21 mouse cellular contexts compared by ENCODE assay signal in genomic region chrX:152642627-152643026, GRCm38 (mm10).
A peak's percentile ranks its signal among the peaks of the same experiment; 100 is the strongest.
DNase-seq lines count a peak whose midpoint lies in the region; ATAC-seq lines count a peak whose summit lies in the region.
"Had no signal": no experiment of that assay in that cellular context is flagged by ENCODE, and none has a peak within 500 bp of the region (broad histone marks: within the 10 kb centered on the region; RNA-seq: fewer than 3 reads in every experiment).

No protein-coding gene starts in this region.

- H3K36me3 ChIP-seq in forebrain, embryonic 12.5 days (replicated peaks), result no peaks in the 10 kb centered on the region
- no peaks in the 10 kb centered on the region for H3K36me3 ChIP-seq in forebrain, embryonic 11.5 days (ENCODE audit: control insufficient read depth, insufficient read depth, low read length)
- no peaks in the 10 kb centered on the region for H3K36me3 ChIP-seq in neural tube, embryonic 12.5 days
- H3K36me3 ChIP-seq in midbrain, embryonic 14.5 days (ENCODE audit: control insufficient read depth, insufficient read depth, low read length), result no peaks in the 10 kb centered on the region
- H3K36me3 ChIP-seq: embryonic facial prominence, embryonic 13.5 days; limb, embryonic 12.5 days; liver, embryonic 12.5 days had no signal

- no peak for DNase-seq in forebrain, embryonic 11.5 days (ENCODE audit: low spot score)
- no peak for DNase-seq in neural tube, embryonic 10.5 days (ENCODE audit: extremely low spot score, low spot score)
- DNase-seq in midbrain, embryonic 14.5 days, result peak; percentile 21
- DNase-seq in lung, postnatal 4 days, result no peak
- no peak for DNase-seq in kidney, postnatal 25 days
- DNase-seq in adrenal gland, adult (ENCODE audit: inconsistent age in 2 of 2, low spot score in 1 of 2), result no peak
- DNase-seq: adrenal gland, adult 8-10 months; cerebellum, adult 9-11 months; heart, postnatal 10 days; kidney, adult 18-20 months; kidney, postnatal 10 days; layer of hippocampus, adult 9-11 months; lung, adult 2 months; spleen, adult 18-20 months; thymus, postnatal 36 days had no signal

- no peaks in the 10 kb centered on the region for H3K9me3 ChIP-seq in forebrain, embryonic 12.5 days
- no peaks in the 10 kb centered on the region for H3K9me3 ChIP-seq in forebrain, embryonic 11.5 days (ENCODE audit: control insufficient read depth, low read length)
- H3K9me3 ChIP-seq in neural tube, embryonic 12.5 days, result no peaks in the 10 kb centered on the region
- no peaks in the 10 kb centered on the region for H3K9me3 ChIP-seq in midbrain, embryonic 14.5 days (ENCODE audit: control insufficient read depth, low read length)
- H3K9me3 ChIP-seq: embryonic facial prominence, embryonic 13.5 days; limb, embryonic 12.5 days; liver, embryonic 12.5 days had no signal

- no peak overlapping the region for H3K27ac ChIP-seq in forebrain, embryonic 12.5 days
- no peak overlapping the region for H3K27ac ChIP-seq in forebrain, embryonic 11.5 days (ENCODE audit: low read depth, low read length)
- H3K27ac ChIP-seq in neural tube, embryonic 12.5 days, result no peak overlapping the region
- H3K27ac ChIP-seq in midbrain, embryonic 14.5 days (replicated peaks; ENCODE audit: low read depth, low read length), result no peak overlapping the region
- H3K27ac ChIP-seq: embryonic facial prominence, embryonic 13.5 days; limb, embryonic 12.5 days; liver, embryonic 12.5 days had no signal

- 74% methylated on average over 2 of the region's 2 CpGs for WGBS in forebrain, embryonic 12.5 days
- WGBS in forebrain, embryonic 11.5 days, result 76% methylated on average over 2 of the region's 2 CpGs
- 33% methylated on average over 2 of the region's 2 CpGs for WGBS in neural tube, embryonic 12.5 days
- WGBS in midbrain, embryonic 14.5 days, result 75% methylated on average over 2 of the region's 2 CpGs

- ATAC-seq in forebrain, embryonic 12.5 days (ENCODE audit: low FRiP score), result peak; percentile 20; the same call in 1 of the 2 replicates
- no peak for ATAC-seq in forebrain, embryonic 11.5 days (replicated peaks; ENCODE audit: low FRiP score)
- no peak for ATAC-seq in neural tube, embryonic 12.5 days (ENCODE audit: low FRiP score, low read depth)
- no peak; the same call in 1 of the 2 replicates for ATAC-seq in midbrain, embryonic 14.5 days (ENCODE audit: low FRiP score, low TSS enrichment)
- ATAC-seq: liver, embryonic 12.5 days had no signal

- H3K4me3 ChIP-seq in forebrain, embryonic 12.5 days (replicated peaks), result no peak overlapping the region
- H3K4me3 ChIP-seq in forebrain, embryonic 11.5 days (ENCODE audit: low read depth, low read length), result no peak overlapping the region
- no peak overlapping the region for H3K4me3 ChIP-seq in neural tube, embryonic 12.5 days
- peak overlapping the region; percentile 34 for H3K4me3 ChIP-seq in midbrain, embryonic 14.5 days (replicated peaks; ENCODE audit: low read depth, low read length)
- H3K4me3 ChIP-seq: embryonic facial prominence, embryonic 13.5 days; limb, embryonic 12.5 days; liver, embryonic 12.5 days had no signal

- peaks cover 8% of the 10 kb centered on the region for H3K4me1 ChIP-seq in forebrain, embryonic 12.5 days
- H3K4me1 ChIP-seq in forebrain, embryonic 11.5 days (replicated peaks; ENCODE audit: control insufficient read depth, insufficient read depth, low read length), result peaks cover 3% of the 10 kb centered on the region; the same call in 1 of the 2 replicates
- H3K4me1 ChIP-seq in neural tube, embryonic 12.5 days, result no peaks in the 10 kb centered on the region
- H3K4me1 ChIP-seq in midbrain, embryonic 14.5 days (ENCODE audit: control insufficient read depth, insufficient read depth, low read length), result no peaks in the 10 kb centered on the region
- H3K4me1 ChIP-seq: limb, embryonic 12.5 days; liver, embryonic 12.5 days had no signal

- no peak overlapping the region for H3K4me2 ChIP-seq in forebrain, embryonic 12.5 days
- H3K4me2 ChIP-seq in forebrain, embryonic 11.5 days (ENCODE audit: low read depth, low read length, severe bottlenecking), result no peak overlapping the region
- H3K4me2 ChIP-seq in neural tube, embryonic 12.5 days (replicated peaks), result peak overlapping the region; percentile 27; the same call in 1 of the 2 replicates
- H3K4me2 ChIP-seq in midbrain, embryonic 14.5 days (ENCODE audit: low read length), result peak overlapping the region; percentile 47
- H3K4me2 ChIP-seq: embryonic facial prominence, embryonic 13.5 days; heart, embryonic 11.5 days; limb, embryonic 12.5 days; liver, embryonic 12.5 days had no signal

- no peak overlapping the region for H3K9ac ChIP-seq in forebrain, embryonic 12.5 days
- H3K9ac ChIP-seq in forebrain, embryonic 11.5 days (ENCODE audit: low read length), result no peak overlapping the region
- no peak overlapping the region for H3K9ac ChIP-seq in neural tube, embryonic 12.5 days
- H3K9ac ChIP-seq in midbrain, embryonic 14.5 days (replicated peaks; ENCODE audit: low read length), result no peak overlapping the region
- H3K9ac ChIP-seq: embryonic facial prominence, embryonic 13.5 days; limb, embryonic 12.5 days; liver, embryonic 12.5 days had no signal

- peaks cover 13% of the 10 kb centered on the region for H3K27me3 ChIP-seq in forebrain, embryonic 12.5 days
- H3K27me3 ChIP-seq in forebrain, embryonic 11.5 days (ENCODE audit: control insufficient read depth, insufficient read depth, low read length), result peaks cover 7% of the 10 kb centered on the region; the same call in 1 of the 2 replicates
- H3K27me3 ChIP-seq in neural tube, embryonic 12.5 days (replicated peaks), result peaks cover under 1% of the 10 kb centered on the region
- peaks cover 6% of the 10 kb centered on the region; the same call in 1 of the 2 replicates for H3K27me3 ChIP-seq in midbrain, embryonic 14.5 days (ENCODE audit: control insufficient read depth, insufficient read depth, low read length)
- H3K27me3 ChIP-seq: liver, embryonic 12.5 days had no signal

Comparison
In these comparisons a context has a peak if more than half of its experiments do, and no peak if none do; other contexts are left out.
1. H3K4me2 ChIP-seq: peak in neural tube, embryonic 12.5 days (single experiment) and midbrain, embryonic 14.5 days (single experiment); none in forebrain, embryonic 12.5 days (single experiment) and forebrain, embryonic 11.5 days (single experiment).